Mouse (Mus musculus) kidney, adult 2 months (tissue): ENCODE results near the gene Cdc27.

Experiments used
- CTCF ChIP-seq: fragments of 200-500 bp; conservative IDR thresholded peaks from 2 replicates; pipeline ENCODE4 v1.5.1; 2011; ENCODE audit warnings: low read depth, mild to moderate bottlenecking, control low read depth, low read length, moderate library complexity, mixed read lengths; ENCODE audit not compliant: insufficient read depth, insufficient read length
- POLR2A ChIP-seq: fragments of 200-500 bp; IDR thresholded peaks from one replicate; pipeline ENCODE4 v1.6.1; 2011; ENCODE audit warnings: low read depth, low read length, control low read depth

GRCm38 (mm10) chr11:104479505-104479904 lies 70.9 kb downstream of the Cdc27 start:
- TF ChIP-seq POLR2A (no peak), CTCF (no peak)
